Mouse (Mus musculus) ES-E14 (cell line): Measurements from ENCODE around the gene Cbfa2t3.

Source experiments
- MAFK ChIP-seq: IDR thresholded peaks from 2 replicates; pipeline ENCODE4 v1.6.1; 2014; ENCODE audit warnings: mild to moderate bottlenecking, low read depth, low read length, inconsistent platforms; ENCODE audit not compliant: insufficient read depth
- ZNF384 ChIP-seq: IDR thresholded peaks from 2 replicates; pipeline ENCODE4 v1.6.1; 2012; ENCODE audit warnings: low read depth, low read length, inconsistent platforms

GRCm38 (mm10) chr8:122719500-122720065, 20.7 kb upstream of the Cbfa2t3 start:
- no peak for TF ChIP-seq ZNF384
- no peak for TF ChIP-seq MAFK
